Mouse (Mus musculus): Measurements from ENCODE around the gene Cog2. TPM values are rescaled to one million over a fixed set of nuclear protein-coding genes. Genes with fewer than 3 reads are reported as not detected.

Cog2 gene
- polyA plus RNA-seq, 1 experiment from 2014 or later = 42.1 TPM

GRCm38 (mm10) chr8:124530556-124530955 is 10.0 kb downstream of the Cog2 start:
- H3K4me3 ChIP-seq (ENCODE audit: low read depth, low read length) = no peak overlapping the region
- no peak overlapping the region for H3K27ac ChIP-seq (ENCODE audit: low read depth, low read length)
- H3K9me3 ChIP-seq (ENCODE audit: control insufficient read depth, low read length) = no peaks in the 10 kb centered on the region
- no peak overlapping the region for H3K9ac ChIP-seq (ENCODE audit: low read length)
- ATAC-seq (ENCODE audit: low FRiP score) = no peak
- no peak overlapping the region for H3K4me2 ChIP-seq
- H3K4me1 ChIP-seq (ENCODE audit: control insufficient read depth, insufficient read depth, low read length) = no peaks in the 10 kb centered on the region
- 93% methylated on average over 7 of the region's 7 CpGs for WGBS
- no peaks in the 10 kb centered on the region for H3K27me3 ChIP-seq (ENCODE audit: control insufficient read depth, insufficient read depth, low read length)
- peaks cover 7% of the 10 kb centered on the region; the same call in 1 of the 2 replicates for H3K36me3 ChIP-seq (ENCODE audit: control insufficient read depth, insufficient read depth, low read length)
- DNase-seq (ENCODE audit: low spot score, missing footprints) = no peak

- no peak overlapping the region for H3K27ac ChIP-seq (ENCODE audit: low read depth, low read length)
- H3K4me1 ChIP-seq (ENCODE audit: control insufficient read depth, insufficient read depth, low read length) = no peaks in the 10 kb centered on the region
- no peak overlapping the region for H3K4me2 ChIP-seq
- H3K27me3 ChIP-seq (ENCODE audit: control insufficient read depth, insufficient read depth, low read length) = no peaks in the 10 kb centered on the region
- H3K36me3 ChIP-seq (ENCODE audit: control insufficient read depth, insufficient read depth, low read length) = peaks cover 7% of the 10 kb centered on the region; the same call in 1 of the 2 replicates
- 86% methylated on average over 4 of the region's 4 CpGs for WGBS
- no peaks in the 10 kb centered on the region for H3K9me3 ChIP-seq (ENCODE audit: control insufficient read depth, low read length)
- DNase-seq (ENCODE audit: low spot score, missing footprints) (no peak), ATAC-seq (ENCODE audit: low FRiP score) (no peak)
- H3K9ac ChIP-seq (ENCODE audit: low read length) = no peak overlapping the region
- H3K4me3 ChIP-seq (ENCODE audit: low read depth, low read length) = no peak overlapping the region
Measured at GRCm38 (mm10) chr8:124530996-124531395, 10.4 kb downstream of the Cog2 start.

GRCm38 (mm10) chr8:124532626-124533025 is 12.1 kb downstream of the Cog2 start:
- Histone ChIP-seq H3K4me2 (no peak overlapping the region), H3K4me3 (ENCODE audit: low read depth, low read length) (no peak overlapping the region), H3K4me1 (ENCODE audit: control insufficient read depth, insufficient read depth, low read length) (no peaks in the 10 kb centered on the region), H3K27ac (ENCODE audit: low read depth, low read length) (no peak overlapping the region), H3K9ac (ENCODE audit: low read length) (no peak overlapping the region), H3K9me3 (ENCODE audit: control insufficient read depth, low read length) (no peaks in the 10 kb centered on the region), H3K36me3 (ENCODE audit: control insufficient read depth, insufficient read depth, low read length) (peaks cover 7% of the 10 kb centered on the region), H3K27me3 (ENCODE audit: control insufficient read depth, insufficient read depth, low read length) (no peaks in the 10 kb centered on the region)
- WGBS = 96% methylated on average over 3 of the region's 3 CpGs
- no peak for DNase-seq (ENCODE audit: low spot score, missing footprints)
- no peak for ATAC-seq (ENCODE audit: low FRiP score)

- Histone ChIP-seq H3K27me3 (ENCODE audit: control insufficient read depth, insufficient read depth, low read length) (no peaks in the 10 kb centered on the region), H3K9me3 (ENCODE audit: control insufficient read depth, low read length) (no peaks in the 10 kb centered on the region), H3K4me3 (ENCODE audit: low read depth, low read length) (no peak overlapping the region), H3K27ac (ENCODE audit: low read depth, low read length) (no peak overlapping the region), H3K4me1 (ENCODE audit: control insufficient read depth, insufficient read depth, low read length) (no peaks in the 10 kb centered on the region), H3K4me2 (no peak overlapping the region), H3K36me3 (ENCODE audit: control insufficient read depth, insufficient read depth, low read length) (peaks cover 7% of the 10 kb centered on the region), H3K9ac (ENCODE audit: low read length) (no peak overlapping the region)
- no peak for DNase-seq (ENCODE audit: low spot score, missing footprints)
- ATAC-seq (ENCODE audit: low FRiP score) = no peak
- WGBS = 91% methylated on average over 5 of the region's 5 CpGs
Measured at GRCm38 (mm10) chr8:124535451-124535850, 14.9 kb downstream of the Cog2 start.

GRCm38 (mm10) chr8:124540906-124541305 is 20.3 kb downstream of the Cog2 start:
- Histone ChIP-seq H3K27me3 (ENCODE audit: control insufficient read depth, insufficient read depth, low read length) (no peaks in the 10 kb centered on the region), H3K9ac (ENCODE audit: low read length) (no peak overlapping the region), H3K36me3 (ENCODE audit: control insufficient read depth, insufficient read depth, low read length) (peaks cover 16% of the 10 kb centered on the region), H3K4me1 (ENCODE audit: control insufficient read depth, insufficient read depth, low read length) (no peaks in the 10 kb centered on the region), H3K4me3 (ENCODE audit: low read depth, low read length) (no peak overlapping the region), H3K4me2 (no peak overlapping the region), H3K9me3 (ENCODE audit: control insufficient read depth, low read length) (no peaks in the 10 kb centered on the region), H3K27ac (ENCODE audit: low read depth, low read length) (no peak overlapping the region)
- 96% methylated on average over 12 of the region's 12 CpGs for WGBS
- no peak for DNase-seq (ENCODE audit: low spot score, missing footprints)
- no peak for ATAC-seq (ENCODE audit: low FRiP score)

GRCm38 (mm10) chr8:124542001-124542400 is 21.4 kb downstream of the Cog2 start:
- Histone ChIP-seq H3K4me1 (ENCODE audit: control insufficient read depth, insufficient read depth, low read length) (no peaks in the 10 kb centered on the region), H3K27ac (ENCODE audit: low read depth, low read length) (no peak overlapping the region), H3K9me3 (ENCODE audit: control insufficient read depth, low read length) (no peaks in the 10 kb centered on the region), H3K9ac (ENCODE audit: low read length) (no peak overlapping the region), H3K36me3 (ENCODE audit: control insufficient read depth, insufficient read depth, low read length) (peaks cover 16% of the 10 kb centered on the region), H3K27me3 (ENCODE audit: control insufficient read depth, insufficient read depth, low read length) (no peaks in the 10 kb centered on the region), H3K4me3 (ENCODE audit: low read depth, low read length) (no peak overlapping the region), H3K4me2 (no peak overlapping the region)
- ATAC-seq (ENCODE audit: low FRiP score) = no peak
- 94% methylated on average over 4 of the region's 4 CpGs for WGBS
- no peak for DNase-seq (ENCODE audit: low spot score, missing footprints)

GRCm38 (mm10) chr8:124543272-124543671 is 22.7 kb downstream of the Cog2 start:
- H3K4me2 ChIP-seq = no peak overlapping the region
- peaks cover 16% of the 10 kb centered on the region for H3K36me3 ChIP-seq (ENCODE audit: control insufficient read depth, insufficient read depth, low read length)
- DNase-seq (ENCODE audit: low spot score, missing footprints) (no peak), ATAC-seq (ENCODE audit: low FRiP score) (no peak)
- no peak overlapping the region for H3K27ac ChIP-seq (ENCODE audit: low read depth, low read length)
- H3K9me3 ChIP-seq (ENCODE audit: control insufficient read depth, low read length) = no peaks in the 10 kb centered on the region
- no peak overlapping the region for H3K9ac ChIP-seq (ENCODE audit: low read length)
- no peaks in the 10 kb centered on the region for H3K27me3 ChIP-seq (ENCODE audit: control insufficient read depth, insufficient read depth, low read length)
- no peak overlapping the region for H3K4me3 ChIP-seq (ENCODE audit: low read depth, low read length)
- no peaks in the 10 kb centered on the region for H3K4me1 ChIP-seq (ENCODE audit: control insufficient read depth, insufficient read depth, low read length)
- WGBS = 94% methylated on average over 5 of the region's 5 CpGs

GRCm38 (mm10) chr8:124546371-124546770 is 25.8 kb downstream of the Cog2 start:
- no peak overlapping the region for H3K4me3 ChIP-seq (ENCODE audit: low read depth, low read length)
- no peak overlapping the region for H3K4me2 ChIP-seq
- peaks cover 23% of the 10 kb centered on the region for H3K36me3 ChIP-seq (ENCODE audit: control insufficient read depth, insufficient read depth, low read length)
- ATAC-seq (ENCODE audit: low FRiP score) (no peak), DNase-seq (ENCODE audit: low spot score, missing footprints) (no peak)
- H3K27me3 ChIP-seq (ENCODE audit: control insufficient read depth, insufficient read depth, low read length) = no peaks in the 10 kb centered on the region
- no peak overlapping the region for H3K9ac ChIP-seq (ENCODE audit: low read length)
- no peaks in the 10 kb centered on the region for H3K4me1 ChIP-seq (ENCODE audit: control insufficient read depth, insufficient read depth, low read length)
- no peaks in the 10 kb centered on the region for H3K9me3 ChIP-seq (ENCODE audit: control insufficient read depth, low read length)
- no peak overlapping the region for H3K27ac ChIP-seq (ENCODE audit: low read depth, low read length)
- 92% methylated on average over 6 of the region's 6 CpGs for WGBS

GRCm38 (mm10) chr8:124546815-124547214 is 26.2 kb downstream of the Cog2 start:
- WGBS = 91% methylated on average over 7 of the region's 7 CpGs
- Histone ChIP-seq H3K4me1 (ENCODE audit: control insufficient read depth, insufficient read depth, low read length) (no peaks in the 10 kb centered on the region), H3K4me2 (no peak overlapping the region), H3K9me3 (ENCODE audit: control insufficient read depth, low read length) (no peaks in the 10 kb centered on the region), H3K36me3 (ENCODE audit: control insufficient read depth, insufficient read depth, low read length) (peaks cover 22% of the 10 kb centered on the region), H3K9ac (ENCODE audit: low read length) (no peak overlapping the region), H3K27me3 (ENCODE audit: control insufficient read depth, insufficient read depth, low read length) (no peaks in the 10 kb centered on the region), H3K4me3 (ENCODE audit: low read depth, low read length) (no peak overlapping the region), H3K27ac (ENCODE audit: low read depth, low read length) (no peak overlapping the region)
- DNase-seq (ENCODE audit: low spot score, missing footprints) (no peak), ATAC-seq (ENCODE audit: low FRiP score) (no peak)

GRCm38 (mm10) chr8:124547269-124547668 is 26.7 kb downstream of the Cog2 start:
- no peak overlapping the region for H3K4me2 ChIP-seq
- no peaks in the 10 kb centered on the region for H3K27me3 ChIP-seq (ENCODE audit: control insufficient read depth, insufficient read depth, low read length)
- H3K9ac ChIP-seq (ENCODE audit: low read length) = no peak overlapping the region
- no peaks in the 10 kb centered on the region for H3K9me3 ChIP-seq (ENCODE audit: control insufficient read depth, low read length)
- H3K4me3 ChIP-seq (ENCODE audit: low read depth, low read length) = no peak overlapping the region
- WGBS = 79% methylated on average over 11 of the region's 11 CpGs
- DNase-seq (ENCODE audit: low spot score, missing footprints) (no peak), ATAC-seq (ENCODE audit: low FRiP score) (no peak)
- peaks cover 24% of the 10 kb centered on the region for H3K36me3 ChIP-seq (ENCODE audit: control insufficient read depth, insufficient read depth, low read length)
- no peaks in the 10 kb centered on the region for H3K4me1 ChIP-seq (ENCODE audit: control insufficient read depth, insufficient read depth, low read length)
- H3K27ac ChIP-seq (ENCODE audit: low read depth, low read length) = no peak overlapping the region
